Mouse (Mus musculus) left cerebral cortex, postnatal 10 days (tissue): ENCODE measurements around the gene Gm4305. TPM values are rescaled to one million over a fixed set of nuclear protein-coding genes. Genes with fewer than 3 reads are reported as not detected.
"Not testable (repeated sequence)": the region's sequence is repeated elsewhere in the genome, so short reads cannot be mapped to it uniquely, and the experiment has no call there.

ENCODE experiments used
- DNase-seq, 2 experiments: peaks; one replicate each; pipeline ENCODE4 v3.0.0; 2021 to 2022; ENCODE audit warnings: low spot score in 2 of 2, mixed read lengths in 1 of 2; ENCODE audit errors: extremely low spot score in 1 of 2
- intact Hi-C: fragments of 180-260 bp; cut with DNase I; formaldehyde crosslinking; loops from one replicate; pipeline ENCODE4 v1.15.1; 2025
- total RNA-seq, 2 experiments: library from RNA; stranded (reverse); gene quantifications; 2 replicates each; pipeline ENCODE4 v1.2.3; 2021

Gene Gm4305
- not detected for total RNA-seq

DNA sequence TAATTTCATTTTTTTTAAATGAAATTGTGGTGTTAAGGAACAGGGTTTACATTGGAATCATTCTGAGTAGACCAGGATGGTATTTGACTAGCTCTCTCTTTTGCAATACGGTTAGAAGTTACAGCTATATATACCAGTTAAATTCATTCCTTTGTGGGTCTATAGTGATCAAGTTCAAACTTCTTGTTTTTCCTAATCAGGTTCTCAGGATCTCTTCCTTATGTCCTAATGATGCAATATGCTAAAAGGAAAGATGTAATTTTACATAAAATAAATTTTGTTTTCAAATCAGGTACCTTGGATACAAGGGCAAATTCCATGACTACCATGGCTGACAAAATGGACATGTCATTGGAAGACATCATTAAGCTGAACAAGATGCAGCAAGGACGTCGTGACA lies at the start of gene Gm4305:
Gene Gm4305, plus strand, starts transcription at position 301 of the 400 bp plus-strand sequence.
- DNase-seq, intact Hi-C loops: not testable (repeated sequence)

DNA sequence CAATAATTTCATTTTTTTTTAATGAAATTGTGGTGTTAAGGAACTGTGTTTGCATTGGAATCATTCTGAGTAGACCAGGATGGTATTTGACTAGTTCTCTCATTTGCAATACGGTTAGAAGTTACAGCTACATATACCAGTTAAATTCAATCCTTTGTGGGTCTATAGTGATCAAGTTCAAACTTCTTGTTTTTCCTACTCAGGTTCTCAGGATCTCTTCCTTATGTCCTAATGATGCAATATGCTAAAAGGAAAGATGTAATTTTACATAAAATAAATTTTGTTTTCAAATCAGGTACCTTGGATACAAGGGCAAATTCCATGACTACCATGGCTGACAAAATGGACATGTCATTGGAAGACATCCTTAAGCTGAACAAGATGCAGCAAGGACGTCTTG lies 15.5 kb upstream of the Gm4305 start, which contains the start of gene Gm4301:
Gene Gm4301, plus strand, starts transcription at position 301 of the 400 bp plus-strand sequence.
- DNase-seq, intact Hi-C loops: not testable (repeated sequence)

DNA sequence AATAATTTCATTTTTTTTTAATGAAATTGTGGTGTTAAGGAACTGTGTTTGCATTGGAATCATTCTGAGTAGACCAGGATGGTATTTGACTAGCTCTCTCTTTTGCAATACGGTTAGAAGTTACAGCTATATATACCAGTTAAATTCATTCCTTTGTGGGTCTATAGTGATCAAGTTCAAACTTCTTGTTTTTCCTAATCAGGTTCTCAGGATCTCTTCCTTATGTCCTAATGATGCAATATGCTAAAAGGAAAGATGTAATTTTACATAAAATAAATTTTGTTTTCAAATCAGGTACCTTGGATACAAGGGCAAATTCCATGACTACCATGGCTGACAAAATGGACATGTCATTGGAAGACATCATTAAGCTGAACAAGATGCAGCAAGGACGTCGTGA lies 10.4 kb upstream of the Gm4305 start, which contains the start of gene Gm4302:
Gene Gm4302, plus strand, starts transcription at position 301 of the 400 bp plus-strand sequence.
- not testable (repeated sequence) for DNase-seq

DNA sequence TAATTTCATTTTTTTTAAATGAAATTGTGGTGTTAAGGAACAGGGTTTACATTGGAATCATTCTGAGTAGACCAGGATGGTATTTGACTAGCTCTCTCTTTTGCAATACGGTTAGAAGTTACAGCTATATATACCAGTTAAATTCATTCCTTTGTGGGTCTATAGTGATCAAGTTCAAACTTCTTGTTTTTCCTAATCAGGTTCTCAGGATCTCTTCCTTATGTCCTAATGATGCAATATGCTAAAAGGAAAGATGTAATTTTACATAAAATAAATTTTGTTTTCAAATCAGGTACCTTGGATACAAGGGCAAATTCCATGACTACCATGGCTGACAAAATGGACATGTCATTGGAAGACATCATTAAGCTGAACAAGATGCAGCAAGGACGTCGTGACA lies 5.2 kb upstream of the Gm4305 start, which contains the start of gene Gm4303:
Gene Gm4303, plus strand, starts transcription at position 301 of the 400 bp plus-strand sequence.
- intact Hi-C loops, DNase-seq: not testable (repeated sequence)

More for the DNA sequence above, 10.4 kb upstream of the Gm4305 start, which contains the start of gene Gm4302:
- intact Hi-C loops, result not testable (repeated sequence)

DNA sequence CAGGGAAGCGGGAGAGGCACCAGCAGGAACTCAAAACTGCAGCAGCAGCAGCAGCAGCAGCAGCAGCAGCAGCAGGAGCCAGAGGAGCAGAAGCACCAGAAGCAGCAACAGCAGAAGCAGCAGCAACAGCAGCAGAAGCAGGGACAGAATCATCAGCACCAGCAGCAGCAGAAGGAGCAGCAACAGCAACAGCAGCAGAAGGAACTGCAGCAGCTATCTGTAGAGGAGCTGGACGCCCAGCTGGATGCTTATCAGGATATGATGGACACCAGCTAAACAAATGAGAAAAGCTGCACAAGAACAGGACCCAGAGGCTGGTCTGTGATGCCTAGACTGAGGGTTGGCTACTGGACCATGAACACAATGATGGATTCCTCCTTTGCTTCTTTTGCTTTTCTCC lies 5.9 kb downstream of the Gm4305 start:
- DNase-seq, result peak; percentile 4 to 12
- intact Hi-C loops, result not testable (repeated sequence)

DNA sequence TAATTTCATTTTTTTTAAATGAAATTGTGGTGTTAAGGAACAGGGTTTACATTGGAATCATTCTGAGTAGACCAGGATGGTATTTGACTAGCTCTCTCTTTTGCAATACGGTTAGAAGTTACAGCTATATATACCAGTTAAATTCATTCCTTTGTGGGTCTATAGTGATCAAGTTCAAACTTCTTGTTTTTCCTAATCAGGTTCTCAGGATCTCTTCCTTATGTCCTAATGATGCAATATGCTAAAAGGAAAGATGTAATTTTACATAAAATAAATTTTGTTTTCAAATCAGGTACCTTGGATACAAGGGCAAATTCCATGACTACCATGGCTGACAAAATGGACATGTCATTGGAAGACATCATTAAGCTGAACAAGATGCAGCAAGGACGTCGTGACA lies 10.1 kb downstream of the Gm4305 start, which contains the start of gene Gm4307:
Gene Gm4307, plus strand, starts transcription at position 301 of the 400 bp plus-strand sequence.
- intact Hi-C loops, DNase-seq: not testable (repeated sequence)

DNA sequence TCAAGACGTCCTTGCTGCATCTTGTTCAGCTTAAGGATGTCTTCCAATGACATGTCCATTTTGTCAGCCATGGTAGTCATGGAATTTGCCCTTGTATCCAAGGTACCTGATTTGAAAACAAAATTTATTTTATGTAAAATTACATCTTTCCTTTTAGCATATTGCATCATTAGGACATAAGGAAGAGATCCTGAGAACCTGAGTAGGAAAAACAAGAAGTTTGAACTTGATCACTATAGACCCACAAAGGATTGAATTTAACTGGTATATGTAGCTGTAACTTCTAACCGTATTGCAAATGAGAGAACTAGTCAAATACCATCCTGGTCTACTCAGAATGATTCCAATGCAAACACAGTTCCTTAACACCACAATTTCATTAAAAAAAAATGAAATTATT lies 31.6 kb downstream of the Gm4305 start, which contains the start of gene Gm4312:
Gene Gm4312, minus strand, starts transcription at position 101 of the 400 bp plus-strand sequence.
- intact Hi-C loops, DNase-seq: not testable (repeated sequence)

Other genes with a start within 250 kb of the Gm4305 start
- gene Gm4301, start 15.4 kb upstream of the Gm4305 start, total RNA-seq, result not detected
- gene Gm4302, start 10.3 kb upstream of the Gm4305 start, total RNA-seq, result not detected
- gene Gm4303, start 5.1 kb upstream of the Gm4305 start, total RNA-seq, result not detected
- not detected for gene Gm4307, start 10.2 kb downstream of the Gm4305 start, total RNA-seq
- gene Gm4312, start 31.5 kb downstream of the Gm4305 start, total RNA-seq, result not detected
- 1 to 10 TPM; 9.2 to 10.0 TPM for gene Tmtc3, start 136.3 kb downstream of the Gm4305 start, total RNA-seq
- gene Cep290, start 136.5 kb downstream of the Gm4305 start, total RNA-seq, result 10 to 100 TPM in 1 of 2 experiments, 1 to 10 TPM in 1; 9.9 to 10.7 TPM
- 10 to 100 TPM; 22.2 to 25.2 TPM for gene 4930430F08Rik, start 239.3 kb downstream of the Gm4305 start, total RNA-seq
- not detected for gene 1700017N19Rik, start 239.4 kb downstream of the Gm4305 start, total RNA-seq